Mouse (Mus musculus): ENCODE results near the gene Tlr9.

DNA sequence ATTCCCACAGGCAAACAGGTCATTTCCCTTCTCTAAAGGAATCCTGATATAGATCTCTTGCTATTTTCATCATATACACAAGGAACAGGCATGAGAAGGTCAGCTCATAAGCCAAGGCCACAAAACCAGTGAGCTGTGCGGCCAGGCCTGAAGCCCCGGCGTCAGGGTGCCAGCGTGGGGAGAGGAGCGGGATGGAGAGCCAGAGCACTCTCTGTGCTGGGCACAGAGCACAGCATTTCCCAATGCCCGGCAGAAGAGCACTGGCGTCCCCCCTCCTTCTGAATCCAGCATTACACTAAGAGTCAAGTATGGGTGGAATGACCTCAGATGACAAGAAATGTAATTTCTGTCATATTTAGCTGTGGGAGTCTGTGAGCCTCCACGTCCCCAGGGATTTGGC lies 15.0 kb downstream of the Tlr9 start:
- TF ChIP-seq CTCF (IDR thresholded peaks at IDR 0.05; ENCODE audit: borderline replicate concordance, control insufficient read depth, extremely low read depth, insufficient read depth, low read length, poor library complexity) (no peak), POLR2A (IDR thresholded peaks at IDR 0.05; ENCODE audit: control insufficient read depth, extremely low read depth, insufficient read depth, low read length, poor library complexity) (no peak)
